ENCODE assay signal across 24 mouse cellular contexts in the genomic region with DNA sequence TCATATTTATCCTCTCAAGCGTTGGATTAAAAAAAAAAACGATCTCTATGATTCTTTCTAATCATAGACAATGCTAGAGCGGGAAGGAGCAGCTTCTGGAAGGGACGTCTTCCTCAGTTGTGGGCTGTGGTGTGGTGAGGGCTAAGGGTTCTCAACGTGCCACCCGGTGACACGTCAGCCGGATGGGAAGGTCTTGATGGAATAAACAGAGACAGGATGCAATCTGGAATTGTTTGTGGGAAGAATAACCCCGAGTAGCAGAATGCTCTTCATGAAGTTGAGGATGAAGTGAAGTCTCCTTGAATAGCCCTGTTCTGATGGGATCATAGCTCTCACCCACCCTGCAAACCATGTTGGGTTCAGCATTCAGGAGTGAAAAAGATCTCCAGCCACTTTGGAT.
"Had no signal": no experiment of that assay in that cellular context is flagged by ENCODE, and none has a peak within 500 bp of the region (broad histone marks: within the 10 kb centered on the region; RNA-seq: fewer than 3 reads in every experiment).

No protein-coding gene starts in this region.

- H3K9me3 ChIP-seq: heart, embryonic 13.5 days; heart, embryonic 15.5 days; hindbrain, embryonic 13.5 days; hindbrain, embryonic 15.5 days; kidney, embryonic 15.5 days; limb, embryonic 10.5 days had no signal

- H3K9ac ChIP-seq: forebrain, postnatal 0 days; heart, embryonic 13.5 days; heart, embryonic 15.5 days; hindbrain, embryonic 13.5 days; hindbrain, embryonic 15.5 days; kidney, embryonic 15.5 days; limb, embryonic 12.5 days had no signal

- ATAC-seq: forebrain, postnatal 0 days; hindbrain, postnatal 0 days; intestine, embryonic 16.5 days had no signal

- DNase-seq: forebrain, postnatal 0 days; gastrocnemius, postnatal 14 days; gastrocnemius, postnatal 36 days; heart, postnatal 14 days; heart, postnatal 36 days; kidney, adult 11 months; kidney, adult 2 months; kidney, adult 9 months; kidney, postnatal 14 days; kidney, postnatal 36 days; layer of hippocampus, adult 9-11 months; layer of hippocampus, postnatal 36 days; liver had no signal

- H3K27ac ChIP-seq: heart, embryonic 13.5 days; heart, embryonic 15.5 days; hindbrain, embryonic 13.5 days; hindbrain, embryonic 15.5 days; hindbrain, postnatal 0 days; kidney, embryonic 15.5 days; kidney, postnatal 0 days; limb, embryonic 10.5 days; limb, embryonic 12.5 days had no signal

- H3K4me3 ChIP-seq: heart, embryonic 13.5 days; heart, embryonic 15.5 days; hindbrain, embryonic 13.5 days; hindbrain, embryonic 15.5 days; kidney, embryonic 15.5 days; limb, embryonic 10.5 days; limb, embryonic 12.5 days had no signal

- H3K27me3 ChIP-seq: heart, embryonic 13.5 days; heart, embryonic 15.5 days; hindbrain, embryonic 15.5 days; kidney, embryonic 15.5 days had no signal

- H3K4me2 ChIP-seq: heart, embryonic 11.5 days; heart, embryonic 13.5 days; heart, embryonic 15.5 days; hindbrain, embryonic 13.5 days; hindbrain, embryonic 15.5 days; kidney, embryonic 15.5 days; limb, embryonic 12.5 days had no signal
